Mouse (Mus musculus) liver, adult 2 months (tissue): ENCODE results near the gene Pip5k1b.

Source experiments
- CTCF ChIP-seq: fragments of 200-500 bp; IDR thresholded peaks from 2 replicates; pipeline ENCODE4 v1.5.1; 2011; ENCODE audit warnings: low read depth, low read length, control low read depth
- POLR2A ChIP-seq: fragments of 200-500 bp; IDR thresholded peaks from 2 replicates; pipeline ENCODE4 v1.6.1; 2011; ENCODE audit warnings: low read length, control low read depth; ENCODE audit not compliant: insufficient read depth; ENCODE audit errors: extremely low read depth

DNA sequence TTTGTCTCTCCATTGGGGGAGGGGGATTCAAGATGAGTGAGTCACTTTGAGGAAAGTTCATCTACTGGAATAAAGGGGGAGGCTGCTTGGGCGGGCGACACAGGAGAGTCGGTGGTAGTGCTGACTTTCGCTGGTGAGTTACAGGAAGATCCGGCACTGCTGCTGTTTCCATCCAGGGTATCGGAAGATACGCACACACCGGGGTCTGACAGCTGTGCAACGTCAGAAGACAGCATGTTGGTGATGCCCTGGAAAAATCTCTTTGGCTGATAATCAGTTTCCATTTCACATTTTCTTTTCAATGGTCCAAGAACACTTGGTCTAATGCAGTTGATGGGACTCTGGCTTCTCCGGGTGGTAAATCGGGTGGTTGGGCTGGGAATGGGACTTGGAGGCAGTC, 79.2 kb downstream of the Pip5k1b start:
- no peak for TF ChIP-seq CTCF
- TF ChIP-seq POLR2A, result no peak
